Mouse (Mus musculus): Measurements from ENCODE around the gene 1700010I14Rik. TPM values are rescaled to one million over a fixed set of nuclear protein-coding genes. Genes with fewer than 3 reads are reported as not detected.

1700010I14Rik gene
- polyA plus RNA-seq (2012; fragmentation: generic; extraction: Trizol) = not detected

DNA sequence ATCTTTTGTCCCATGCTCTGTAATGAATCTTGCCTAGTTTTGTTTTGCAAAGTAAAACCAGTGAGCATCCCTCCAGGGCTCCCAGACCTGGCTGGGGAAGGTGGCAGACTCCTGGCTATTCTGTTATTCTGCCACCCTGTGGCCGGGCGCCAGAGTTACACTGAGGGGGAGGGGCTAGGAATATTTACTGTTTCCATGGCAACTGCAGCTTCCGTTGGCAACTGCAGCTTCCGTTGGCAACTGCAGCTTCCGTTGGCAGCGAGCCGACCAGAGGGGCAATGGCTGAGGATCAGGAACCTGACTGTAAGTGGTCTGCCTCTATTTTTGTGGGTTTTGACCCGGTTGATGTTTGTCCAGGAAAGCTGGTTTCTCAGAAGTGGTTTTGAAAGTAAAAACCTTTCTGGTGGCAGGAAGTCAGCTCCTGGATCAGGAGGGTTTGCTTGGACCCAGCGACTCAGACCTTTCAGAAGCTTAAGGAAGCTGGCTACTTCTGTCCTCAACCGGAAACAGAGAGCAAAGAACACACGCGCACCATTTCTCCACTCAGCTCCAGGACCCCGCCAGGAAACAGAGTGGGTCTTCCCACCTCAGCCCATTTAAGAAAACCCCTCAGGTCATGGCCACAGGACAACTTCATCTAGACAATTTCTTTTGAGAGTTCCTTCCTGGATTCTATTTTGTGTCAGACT lies at the start of gene 1700010I14Rik:
Gene 1700010I14Rik (plus strand): TSS at position 215 of the 689 bp plus-strand sequence.
- Histone ChIP-seq H3K4me3 (no peak within 1 kb of the TSS), H3K36me3 (ENCODE audit: control insufficient read depth, insufficient read depth) (no peaks in the 10 kb centered on the region), H3K4me2 (ENCODE audit: low read depth) (no peak within 1 kb of the TSS), H3K79me2 (ENCODE audit: control insufficient read depth, insufficient read depth) (no peaks in the 10 kb centered on the region), H3K27me3 (ENCODE audit: control insufficient read depth, insufficient read depth, insufficient read length) (no peaks in the 10 kb centered on the region), H3ac (ENCODE audit: control insufficient read depth, insufficient read length) (no peak within 1 kb of the TSS)
- TF ChIP-seq TCF3 (IDR thresholded peaks at IDR 0.05; ENCODE audit: insufficient read length, low read depth) = no peak
- TF ChIP-seq MAX (IDR thresholded peaks at IDR 0.05; ENCODE audit: low read depth) = no peak
- TF ChIP-seq CEBPB (IDR thresholded peaks at IDR 0.05; ENCODE audit: insufficient read depth, poor library complexity, severe bottlenecking) = no peak
- no peak for TF ChIP-seq POLR2A (IDR thresholded peaks at IDR 0.05; ENCODE audit: insufficient read length, low read depth)
- no peak for TF ChIP-seq SRF (IDR thresholded peaks at IDR 0.05; ENCODE audit: control insufficient read depth, insufficient read length, low read depth)
- TF ChIP-seq USF1 (IDR thresholded peaks at IDR 0.05; ENCODE audit: low read depth) = no peak
- TF ChIP-seq E2F4 (IDR thresholded peaks at IDR 0.05; ENCODE audit: insufficient read depth) = no peak
- TF ChIP-seq REST (IDR thresholded peaks at IDR 0.05; ENCODE audit: insufficient read depth, insufficient read length) = no peak
- no peak for TF ChIP-seq MYOD1 (IDR thresholded peaks at IDR 0.05; ENCODE audit: control insufficient read depth in 1 of 3, insufficient read length in 2 of 3, low read depth in 2 of 3)
- TF ChIP-seq TCF12 (IDR thresholded peaks at IDR 0.05; ENCODE audit: insufficient read depth, poor library complexity, severe bottlenecking) = no peak
- no peak for TF ChIP-seq POLR2AphosphoS2 (IDR thresholded peaks at IDR 0.05; ENCODE audit: insufficient read length, low read depth)
- no peak for TF ChIP-seq MYOG (IDR thresholded peaks at IDR 0.05; ENCODE audit: control insufficient read depth in 1 of 3, insufficient read depth in 1 of 3, insufficient read length in 2 of 3, low read depth in 2 of 3)

DNA sequence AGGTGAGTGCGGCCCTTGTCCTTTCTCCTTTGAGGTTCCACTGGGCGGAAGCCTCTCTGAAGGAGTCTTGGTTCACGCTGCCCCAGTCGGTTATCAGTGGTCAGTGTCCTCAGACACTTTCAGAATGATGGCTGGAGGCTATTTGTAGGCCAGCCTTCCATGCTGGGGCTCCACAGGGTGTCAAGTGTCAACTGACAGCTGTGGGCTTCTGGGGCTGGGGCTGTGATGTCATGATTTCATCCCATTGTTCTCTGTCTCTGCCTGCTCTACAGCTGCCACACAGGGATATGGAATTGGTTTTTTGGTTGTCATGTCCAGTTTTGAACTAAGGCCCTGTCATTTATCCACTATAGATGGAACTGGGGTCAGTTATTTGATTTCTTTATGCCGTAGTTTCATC lies 36.5 kb upstream of the 1700010I14Rik start:
- H3K27me3 ChIP-seq (ENCODE audit: control insufficient read depth, insufficient read depth, insufficient read length) = no peaks in the 10 kb centered on the region
- no peaks in the 10 kb centered on the region for H3K36me3 ChIP-seq (ENCODE audit: control insufficient read depth, insufficient read depth)
- no peaks in the 10 kb centered on the region for H3K79me2 ChIP-seq (ENCODE audit: control insufficient read depth, insufficient read depth)
- TF ChIP-seq MAX (IDR thresholded peaks at IDR 0.05; ENCODE audit: low read depth) (no peak), TCF3 (IDR thresholded peaks at IDR 0.05; ENCODE audit: insufficient read length, low read depth) (no peak), REST (IDR thresholded peaks at IDR 0.05; ENCODE audit: insufficient read depth, insufficient read length) (no peak), MYOG (IDR thresholded peaks at IDR 0.05; ENCODE audit: control insufficient read depth in 1 of 3, insufficient read depth in 1 of 3, insufficient read length in 2 of 3, low read depth in 2 of 3) (peak in 2 of 3 experiments; percentile 66 to 67), SRF (IDR thresholded peaks at IDR 0.05; ENCODE audit: control insufficient read depth, insufficient read length, low read depth) (no peak), CEBPB (IDR thresholded peaks at IDR 0.05; ENCODE audit: insufficient read depth, poor library complexity, severe bottlenecking) (no peak), MYOD1 (IDR thresholded peaks at IDR 0.05; ENCODE audit: control insufficient read depth in 1 of 3, insufficient read length in 2 of 3, low read depth in 2 of 3) (peak in 2 of 3 experiments; percentile 35 to 71), POLR2A (IDR thresholded peaks at IDR 0.05; ENCODE audit: insufficient read length, low read depth) (no peak)
- no peak overlapping the region for H3K4me2 ChIP-seq (ENCODE audit: low read depth)
- no peak overlapping the region for H3ac ChIP-seq (ENCODE audit: control insufficient read depth, insufficient read length)
- H3K4me3 ChIP-seq = no peak overlapping the region

DNA sequence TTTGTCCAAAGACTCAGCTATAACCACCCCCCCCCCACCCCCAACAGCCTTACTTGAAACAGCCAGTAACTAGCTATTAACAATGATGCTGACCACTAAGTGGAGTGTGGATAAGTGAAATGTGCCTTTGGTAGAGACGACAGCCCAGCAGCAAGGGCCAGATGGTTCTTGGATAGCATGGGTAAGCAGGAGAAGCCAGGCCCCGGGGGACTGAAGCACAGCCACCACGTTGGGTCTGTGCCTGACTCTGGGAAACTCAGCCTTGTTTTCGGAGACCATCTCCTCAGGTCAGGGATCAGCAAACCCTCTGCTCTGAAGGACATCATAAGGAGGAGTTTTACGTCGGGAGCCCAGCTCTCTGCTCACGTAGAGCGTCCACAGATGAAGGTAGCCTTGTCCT lies 35.2 kb upstream of the 1700010I14Rik start:
- no peak overlapping the region for H3K4me3 ChIP-seq
- H3K27me3 ChIP-seq (ENCODE audit: control insufficient read depth, insufficient read depth, insufficient read length) = no peaks in the 10 kb centered on the region
- TF ChIP-seq MYOG (IDR thresholded peaks at IDR 0.05; ENCODE audit: control insufficient read depth in 1 of 3, insufficient read depth in 1 of 3, insufficient read length in 2 of 3, low read depth in 2 of 3) (no peak), REST (IDR thresholded peaks at IDR 0.05; ENCODE audit: insufficient read depth, insufficient read length) (no peak), SRF (IDR thresholded peaks at IDR 0.05; ENCODE audit: control insufficient read depth, insufficient read length, low read depth) (no peak), POLR2A (IDR thresholded peaks at IDR 0.05; ENCODE audit: insufficient read length, low read depth) (no peak), E2F4 (IDR thresholded peaks at IDR 0.05; ENCODE audit: insufficient read depth) (no peak), POLR2AphosphoS2 (IDR thresholded peaks at IDR 0.05; ENCODE audit: insufficient read length, low read depth) (no peak), TCF12 (IDR thresholded peaks at IDR 0.05; ENCODE audit: insufficient read depth, poor library complexity, severe bottlenecking) (no peak), CEBPB (IDR thresholded peaks at IDR 0.05; ENCODE audit: insufficient read depth, poor library complexity, severe bottlenecking) (no peak), MAX (IDR thresholded peaks at IDR 0.05; ENCODE audit: low read depth) (no peak), MYOD1 (IDR thresholded peaks at IDR 0.05; ENCODE audit: control insufficient read depth in 1 of 3, insufficient read length in 2 of 3, low read depth in 2 of 3) (no peak), USF1 (IDR thresholded peaks at IDR 0.05; ENCODE audit: low read depth) (no peak), TCF3 (IDR thresholded peaks at IDR 0.05; ENCODE audit: insufficient read length, low read depth) (no peak)
- H3K79me2 ChIP-seq (ENCODE audit: control insufficient read depth, insufficient read depth) = no peaks in the 10 kb centered on the region
- H3ac ChIP-seq (ENCODE audit: control insufficient read depth, insufficient read length) = no peak overlapping the region
- H3K36me3 ChIP-seq (ENCODE audit: control insufficient read depth, insufficient read depth) = no peaks in the 10 kb centered on the region
- no peak overlapping the region for H3K4me2 ChIP-seq (ENCODE audit: low read depth)

DNA sequence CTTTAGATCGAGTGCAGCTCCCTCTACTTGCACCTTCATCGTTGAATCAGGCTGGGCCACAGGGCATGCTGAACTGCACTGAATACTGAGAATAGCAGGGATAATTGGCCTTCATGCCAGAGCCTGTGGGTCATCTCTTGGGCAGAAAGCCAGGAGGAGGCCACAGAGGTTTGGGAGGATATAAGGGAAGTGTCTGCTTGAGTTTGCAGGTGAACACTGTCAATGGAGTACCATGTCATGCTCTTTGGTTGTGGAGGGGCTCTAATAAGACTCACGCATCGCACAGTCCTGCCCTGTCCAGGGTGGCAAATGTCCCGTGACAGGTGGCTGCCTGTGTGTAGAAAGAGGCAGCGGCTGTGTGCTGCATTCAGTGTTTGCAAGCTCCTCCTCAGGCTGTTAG lies 30.0 kb upstream of the 1700010I14Rik start:
- Histone ChIP-seq H3K27me3 (ENCODE audit: control insufficient read depth, insufficient read depth, insufficient read length) (no peaks in the 10 kb centered on the region), H3ac (ENCODE audit: control insufficient read depth, insufficient read length) (no peak overlapping the region), H3K36me3 (ENCODE audit: control insufficient read depth, insufficient read depth) (no peaks in the 10 kb centered on the region), H3K4me3 (no peak overlapping the region), H3K79me2 (ENCODE audit: control insufficient read depth, insufficient read depth) (no peaks in the 10 kb centered on the region), H3K4me2 (ENCODE audit: low read depth) (no peak overlapping the region)
- TF ChIP-seq MYOD1 (IDR thresholded peaks at IDR 0.05; ENCODE audit: control insufficient read depth in 1 of 3, insufficient read length in 2 of 3, low read depth in 2 of 3) = peak in 1 of 3 experiments; percentile 49
- no peak for TF ChIP-seq POLR2AphosphoS2 (IDR thresholded peaks at IDR 0.05; ENCODE audit: insufficient read length, low read depth)

DNA sequence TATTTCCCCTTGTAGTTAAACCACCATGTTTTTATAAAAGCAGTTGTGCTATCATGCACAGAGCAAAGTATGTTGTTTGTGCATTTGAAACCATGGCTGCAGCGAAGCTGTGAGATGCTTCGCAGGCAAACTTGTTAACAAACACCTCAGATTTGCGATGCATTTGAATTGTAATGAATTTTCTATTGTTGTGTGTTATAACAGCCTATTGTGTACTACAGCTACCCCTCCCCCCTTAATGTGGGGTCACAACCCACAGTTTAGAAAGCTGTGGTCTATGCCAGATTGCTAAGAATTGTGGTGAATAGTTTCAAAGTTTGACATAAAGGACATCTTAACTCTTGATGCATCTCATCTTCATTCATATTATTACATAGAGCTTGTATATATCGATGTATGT lies 27.7 kb upstream of the 1700010I14Rik start:
- H3K4me3 ChIP-seq = no peak overlapping the region
- H3K27me3 ChIP-seq (ENCODE audit: control insufficient read depth, insufficient read depth, insufficient read length) = no peaks in the 10 kb centered on the region
- H3ac ChIP-seq (ENCODE audit: control insufficient read depth, insufficient read length) = no peak overlapping the region
- H3K36me3 ChIP-seq (ENCODE audit: control insufficient read depth, insufficient read depth) = no peaks in the 10 kb centered on the region
- no peak for TF ChIP-seq SRF (IDR thresholded peaks at IDR 0.05; ENCODE audit: control insufficient read depth, insufficient read length, low read depth)
- no peak for TF ChIP-seq POLR2A (IDR thresholded peaks at IDR 0.05; ENCODE audit: insufficient read length, low read depth)
- no peak for TF ChIP-seq TCF3 (IDR thresholded peaks at IDR 0.05; ENCODE audit: insufficient read length, low read depth)
- TF ChIP-seq TCF12 (IDR thresholded peaks at IDR 0.05; ENCODE audit: insufficient read depth, poor library complexity, severe bottlenecking) = no peak
- TF ChIP-seq E2F4 (IDR thresholded peaks at IDR 0.05; ENCODE audit: insufficient read depth) = no peak
- TF ChIP-seq CEBPB (IDR thresholded peaks at IDR 0.05; ENCODE audit: insufficient read depth, poor library complexity, severe bottlenecking) = no peak
- TF ChIP-seq MYOD1 (IDR thresholded peaks at IDR 0.05; ENCODE audit: control insufficient read depth in 1 of 3, insufficient read length in 2 of 3, low read depth in 2 of 3) = no peak
- TF ChIP-seq REST (IDR thresholded peaks at IDR 0.05; ENCODE audit: insufficient read depth, insufficient read length) = no peak
- TF ChIP-seq POLR2AphosphoS2 (IDR thresholded peaks at IDR 0.05; ENCODE audit: insufficient read length, low read depth) = no peak
- TF ChIP-seq MAX (IDR thresholded peaks at IDR 0.05; ENCODE audit: low read depth) = no peak
- no peak for TF ChIP-seq USF1 (IDR thresholded peaks at IDR 0.05; ENCODE audit: low read depth)
- no peak for TF ChIP-seq MYOG (IDR thresholded peaks at IDR 0.05; ENCODE audit: control insufficient read depth in 1 of 3, insufficient read depth in 1 of 3, insufficient read length in 2 of 3, low read depth in 2 of 3)
- H3K79me2 ChIP-seq (ENCODE audit: control insufficient read depth, insufficient read depth) = no peaks in the 10 kb centered on the region
- H3K4me2 ChIP-seq (ENCODE audit: low read depth) = no peak overlapping the region

All from myocyte (in vitro differentiated cells).